Mouse (Mus musculus): ENCODE results near the gene Ppil2.

- TF ChIP-seq CTCF (IDR thresholded peaks at IDR 0.05) = peak; percentile 72
- no peak for TF ChIP-seq EP300 (IDR thresholded peaks at IDR 0.05)
These were observed 35.7 kb upstream of the Ppil2 start, which contains the start of gene Ccdc116 for GRCm38 (mm10) chr16:17146772-17147235.

Measured in lung, postnatal 0 days (tissue).